Mouse (Mus musculus): Measurements from ENCODE around the gene Ppme1. TPM values are rescaled to one million over a fixed set of nuclear protein-coding genes. Genes with fewer than 3 reads are reported as not detected.

The Ppme1 gene
- total and polyA plus RNA-seq, 3 experiments, result 29.5 to 74.0 TPM; not detected in 1

- no peak overlapping the region for H3K9ac ChIP-seq (ENCODE audit: control insufficient read depth, low read depth, low read length, poor library complexity, severe bottlenecking)
- DNase-seq (ENCODE audit: low read depth, low spot score), result no peak
These were observed 64.0 kb downstream of the Ppme1 start for GRCm38 (mm10) chr7:100307872-100308653.

DNA sequence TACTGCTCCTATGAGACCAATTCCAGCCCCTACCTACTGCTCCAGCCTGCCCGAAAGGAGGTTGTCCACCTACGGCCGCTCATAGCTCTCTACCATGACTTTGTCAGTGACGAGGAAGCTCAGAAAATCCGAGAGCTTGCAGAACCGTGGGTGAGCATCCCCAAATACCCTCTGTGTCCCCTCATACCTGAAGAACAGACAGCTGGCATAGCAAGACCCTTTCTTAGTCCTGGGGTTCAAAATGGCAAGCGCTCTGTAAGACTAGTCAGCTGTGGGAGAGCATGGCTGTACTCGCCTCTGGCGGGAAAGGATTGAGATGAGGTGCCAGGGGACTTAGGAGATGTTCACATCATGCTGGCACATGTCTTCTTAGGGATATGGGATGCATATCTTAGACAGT lies 66.2 kb downstream of the Ppme1 start:
- no peak overlapping the region for H3K4me3 ChIP-seq (ENCODE audit: control insufficient read depth in 1 of 2, insufficient read depth in 1 of 2, low read depth in 2 of 2, low read length in 2 of 2)
- no peaks in the 10 kb centered on the region for H3K9me3 ChIP-seq (replicated peaks; ENCODE audit: insufficient read depth, low read length)
- no peak overlapping the region for H3K27ac ChIP-seq (ENCODE audit: control insufficient read depth, low read depth, low read length)
- no peak for TF ChIP-seq RCOR1 (IDR thresholded peaks at IDR 0.05; ENCODE audit: low read depth, low read length)
- TF ChIP-seq POLR2A (IDR thresholded peaks at IDR 0.05; ENCODE audit: control insufficient read depth in 1 of 2, insufficient read depth in 1 of 2, low read depth in 1 of 2, low read length in 2 of 2, poor library complexity in 1 of 2), result no peak
- no peak for TF ChIP-seq SIN3A (IDR thresholded peaks at IDR 0.05; ENCODE audit: low read length)
- no peak for TF ChIP-seq ZMIZ1 (IDR thresholded peaks at IDR 0.05; ENCODE audit: low read depth, low read length)
- TF ChIP-seq USF1 (IDR thresholded peaks at IDR 0.05; ENCODE audit: low read depth, low read length), result no peak
- no peak for TF ChIP-seq SMC3 (IDR thresholded peaks at IDR 0.05; ENCODE audit: low read depth, low read length)
- TF ChIP-seq MEF2A (IDR thresholded peaks at IDR 0.05; ENCODE audit: extremely low read depth, insufficient replicate concordance, low read depth, low read length, poor library complexity, severe bottlenecking), result no peak
- no peak for TF ChIP-seq MYC (IDR thresholded peaks at IDR 0.05; ENCODE audit: low read depth, low read length)
- TF ChIP-seq MAZ (IDR thresholded peaks at IDR 0.05; ENCODE audit: low read depth, low read length), result no peak
- TF ChIP-seq ELF1 (IDR thresholded peaks at IDR 0.05; ENCODE audit: low read depth, low read length), result no peak
- TF ChIP-seq MXI1 (IDR thresholded peaks at IDR 0.05; ENCODE audit: low read depth, low read length), result no peak
- TF ChIP-seq POLR2AphosphoS5 (IDR thresholded peaks at IDR 0.05; ENCODE audit: borderline replicate concordance, low read depth, low read length), result no peak
- TF ChIP-seq HCFC1 (IDR thresholded peaks at IDR 0.05; ENCODE audit: low read depth, low read length), result no peak
- TF ChIP-seq CTCF (IDR thresholded peaks at IDR 0.05 in 2 of 3, conservative IDR thresholded peaks at IDR 0.05 in 1 of 3; ENCODE audit: control insufficient read depth in 1 of 3, insufficient read depth in 1 of 3, low read depth in 2 of 3, low read length in 3 of 3, poor library complexity in 1 of 3, severe bottlenecking in 1 of 3), result no peak
- TF ChIP-seq MAFK (IDR thresholded peaks at IDR 0.05; ENCODE audit: borderline replicate concordance, low read depth, low read length), result no peak
- no peak for TF ChIP-seq CHD1 (IDR thresholded peaks at IDR 0.05; ENCODE audit: low read depth, low read length)
- TF ChIP-seq ZKSCAN1 (IDR thresholded peaks at IDR 0.05; ENCODE audit: low read depth, low read length), result no peak
- no peak for TF ChIP-seq TBP (IDR thresholded peaks at IDR 0.05; ENCODE audit: low read depth, low read length)
- no peaks in the 10 kb centered on the region; a peak in 1 of 4 replicates for H3K36me3 ChIP-seq (ENCODE audit: control insufficient read depth in 1 of 2, insufficient read depth in 2 of 2, low read length in 2 of 2)
- H3K4me1 ChIP-seq (ENCODE audit: control insufficient read depth in 1 of 2, insufficient read depth in 2 of 2, low read length in 2 of 2), result peaks cover 4 to 10% of the 10 kb centered on the region in 2 experiments; a peak in 3 of 4 replicates
- H3K27me3 ChIP-seq (ENCODE audit: control insufficient read depth in 1 of 2, insufficient read depth in 2 of 2, low read length in 2 of 2), result no peaks in the 10 kb centered on the region
- no peak for DNase-seq (ENCODE audit: low read depth, low spot score)
- H3K79me2 ChIP-seq (ENCODE audit: control insufficient read depth, insufficient read depth, low read length, poor library complexity), result no peaks in the 10 kb centered on the region
- no peak overlapping the region for H3K9ac ChIP-seq (ENCODE audit: control insufficient read depth, low read depth, low read length, poor library complexity, severe bottlenecking)

More at GRCm38 (mm10) chr7:100307872-100308653, 64.0 kb downstream of the Ppme1 start:
- TF ChIP-seq NELFE (IDR thresholded peaks at IDR 0.05; ENCODE audit: low read depth, low read length) (no peak), ZMIZ1 (IDR thresholded peaks at IDR 0.05; ENCODE audit: low read depth, low read length) (no peak), SMC3 (IDR thresholded peaks at IDR 0.05; ENCODE audit: low read depth, low read length) (no peak), MEF2A (IDR thresholded peaks at IDR 0.05; ENCODE audit: extremely low read depth, insufficient replicate concordance, low read depth, low read length, poor library complexity, severe bottlenecking) (no peak), ZNF384 (IDR thresholded peaks at IDR 0.05; ENCODE audit: low read depth, low read length) (no peak), RCOR1 (IDR thresholded peaks at IDR 0.05; ENCODE audit: low read depth, low read length) (no peak), ZKSCAN1 (IDR thresholded peaks at IDR 0.05; ENCODE audit: low read depth, low read length) (no peak), CHD2 (IDR thresholded peaks at IDR 0.05; ENCODE audit: low read length) (no peak), KAT2A (conservative IDR thresholded peaks at IDR 0.05; ENCODE audit: low read depth, low read length) (no peak), MXI1 (IDR thresholded peaks at IDR 0.05; ENCODE audit: low read depth, low read length) (no peak), TBP (IDR thresholded peaks at IDR 0.05; ENCODE audit: low read depth, low read length) (no peak), GATA1 (IDR thresholded peaks at IDR 0.05; ENCODE audit: low read depth, low read length) (no peak), MAX (IDR thresholded peaks at IDR 0.05; ENCODE audit: low read length) (no peak), EP300 (IDR thresholded peaks at IDR 0.05; ENCODE audit: low read depth in 1 of 2, low read length in 2 of 2) (no peak), POLR2AphosphoS2 (IDR thresholded peaks at IDR 0.05; ENCODE audit: low read length) (no peak), BHLHE40 (IDR thresholded peaks at IDR 0.05; ENCODE audit: borderline replicate concordance, low read depth, low read length) (no peak)
- Histone ChIP-seq H3K9me3 (replicated peaks; ENCODE audit: insufficient read depth, low read length) (no peaks in the 10 kb centered on the region), H3K4me1 (ENCODE audit: control insufficient read depth in 1 of 2, insufficient read depth in 2 of 2, low read length in 2 of 2) (peaks cover 4 to 10% of the 10 kb centered on the region in 2 experiments; a peak in 3 of 4 replicates), H3K27me3 (ENCODE audit: control insufficient read depth in 1 of 2, insufficient read depth in 2 of 2, low read length in 2 of 2) (no peaks in the 10 kb centered on the region), H3K27ac (ENCODE audit: control insufficient read depth, low read depth, low read length) (no peak overlapping the region), H3K36me3 (ENCODE audit: control insufficient read depth in 1 of 2, insufficient read depth in 2 of 2, low read length in 2 of 2) (no peaks in the 10 kb centered on the region; a peak in 1 of 4 replicates), H3K4me3 (ENCODE audit: control insufficient read depth in 1 of 2, insufficient read depth in 1 of 2, low read depth in 2 of 2, low read length in 2 of 2) (no peak overlapping the region), H3K79me2 (ENCODE audit: control insufficient read depth, insufficient read depth, low read length, poor library complexity) (no peaks in the 10 kb centered on the region)

Data from MEL (cell line).